9 mouse cellular contexts compared by ENCODE assay signal in the genomic region with DNA sequence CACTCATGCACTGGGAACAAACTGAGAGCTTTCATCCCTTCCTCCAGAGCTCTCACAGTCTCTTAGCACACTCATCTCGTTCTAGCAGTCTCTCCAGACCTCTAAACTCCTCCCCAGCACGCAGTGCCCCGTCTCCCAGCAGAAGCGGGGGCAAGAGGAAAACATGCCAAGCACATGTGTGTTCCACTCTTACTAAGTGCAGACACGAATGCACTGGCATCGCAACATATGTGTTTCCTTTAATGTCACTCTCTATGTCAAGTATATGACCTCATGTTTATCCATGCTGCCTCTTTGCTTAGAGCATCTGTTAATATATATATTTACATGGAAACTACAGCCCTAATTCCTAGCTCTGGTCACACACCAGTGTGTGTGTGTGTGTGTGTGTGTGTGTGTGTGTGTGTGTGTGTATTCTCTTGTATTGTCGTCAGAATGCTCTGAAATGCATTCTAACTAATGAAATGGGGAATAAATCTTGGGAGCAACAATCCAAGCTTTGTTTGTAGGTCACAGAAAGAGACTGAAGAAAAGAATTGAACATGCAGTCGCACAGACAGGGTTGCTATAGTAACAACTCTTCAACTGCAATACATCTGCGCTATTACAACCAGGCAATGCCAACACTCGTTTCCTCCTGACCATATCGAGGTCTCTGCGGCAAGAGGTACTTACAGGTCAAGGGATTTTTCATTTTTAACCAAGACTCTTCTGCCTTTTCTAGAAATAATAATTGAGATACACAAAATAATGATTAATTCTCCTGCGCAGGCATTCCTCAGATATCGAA. TPM values are rescaled to one million over a fixed set of nuclear protein-coding genes. Genes with fewer than 3 reads are reported as not detected.
DNase-seq lines count a peak whose midpoint lies in the region; ATAC-seq and TF ChIP-seq lines count a peak whose summit lies in the region.
"Had no signal": no experiment of that assay in that cellular context is flagged by ENCODE, and none has a peak within 500 bp of the region (broad histone marks: within the 10 kb centered on the region; RNA-seq: fewer than 3 reads in every experiment).

No protein-coding gene starts in this region.

- DNase-seq in forebrain, embryonic 14.5 days (ENCODE audit: low spot score), result peak; percentile 40
- DNase-seq in neural tube, embryonic 11.5 days (ENCODE audit: low spot score), result peak; percentile 36
- DNase-seq in neural tube, embryonic 10.5 days (ENCODE audit: extremely low spot score, low spot score), result no peak
- DNase-seq in stomach, postnatal 0 days (ENCODE audit: low spot score), result no peak
- no peak for DNase-seq in kidney, postnatal 4 days
- no peak for DNase-seq in testis, postnatal 14 days (ENCODE audit: low spot score)
- DNase-seq: lung, adult 18-20 months had no signal

- no peaks in the 10 kb centered on the region for H3K9me3 ChIP-seq in forebrain, embryonic 14.5 days (replicated peaks; ENCODE audit: control insufficient read depth, low read length)
- no peaks in the 10 kb centered on the region for H3K9me3 ChIP-seq in forebrain, embryonic 12.5 days
- no peaks in the 10 kb centered on the region for H3K9me3 ChIP-seq in neural tube, embryonic 11.5 days (ENCODE audit: control insufficient read depth, low read length)
- no peaks in the 10 kb centered on the region for H3K9me3 ChIP-seq in stomach, postnatal 0 days (ENCODE audit: control insufficient read depth, low read length)

- H3K27me3 ChIP-seq in forebrain, embryonic 14.5 days (replicated peaks; ENCODE audit: control insufficient read depth, insufficient read depth, low read length), result no peaks in the 10 kb centered on the region
- peaks cover under 1% of the 10 kb centered on the region for H3K27me3 ChIP-seq in forebrain, embryonic 12.5 days
- H3K27me3 ChIP-seq in neural tube, embryonic 11.5 days (ENCODE audit: control insufficient read depth, insufficient read depth, low read length), result no peaks in the 10 kb centered on the region
- H3K27me3 ChIP-seq in stomach, postnatal 0 days (ENCODE audit: control insufficient read depth, insufficient read depth, low read length), result no peaks in the 10 kb centered on the region

- H3K79me2 ChIP-seq in macrophage (ENCODE audit: inconsistent target), result no peaks in the 10 kb centered on the region

- TF ChIP-seq EP300 in stomach, postnatal 0 days (optimal IDR thresholded peaks at IDR 0.05), result no peak

- no peaks in the 10 kb centered on the region for H3K4me1 ChIP-seq in forebrain, embryonic 14.5 days (ENCODE audit: control insufficient read depth, insufficient read depth, low read length)
- peaks cover 23% of the 10 kb centered on the region for H3K4me1 ChIP-seq in forebrain, embryonic 12.5 days
- peaks cover 5% of the 10 kb centered on the region; the same call in 1 of the 2 replicates for H3K4me1 ChIP-seq in neural tube, embryonic 11.5 days (ENCODE audit: control insufficient read depth, insufficient read depth, low read length)
- no peaks in the 10 kb centered on the region for H3K4me1 ChIP-seq in stomach, postnatal 0 days (replicated peaks; ENCODE audit: control insufficient read depth, insufficient read depth)

- WGBS in forebrain, embryonic 14.5 days, result 65% methylated on average over 14 of the region's 14 CpGs
- 72% methylated on average over 14 of the region's 14 CpGs for WGBS in forebrain, embryonic 12.5 days
- 69% methylated on average over 14 of the region's 14 CpGs for WGBS in neural tube, embryonic 11.5 days
- 82% methylated on average over 14 of the region's 14 CpGs for WGBS in macrophage (ENCODE audit: missing documents)
- WGBS in stomach, postnatal 0 days, result 70% methylated on average over 14 of the region's 14 CpGs

- no peak overlapping the region for H3K4me2 ChIP-seq in forebrain, embryonic 14.5 days (ENCODE audit: low read length)
- H3K4me2 ChIP-seq in forebrain, embryonic 12.5 days, result no peak overlapping the region
- H3K4me2 ChIP-seq in neural tube, embryonic 11.5 days (ENCODE audit: low read depth), result no peak overlapping the region
- H3K4me2 ChIP-seq in stomach, postnatal 0 days (replicated peaks; ENCODE audit: low read depth), result 0 out of 2 replicates have a peak overlapping the region, but pooled peaks have one; percentile 14

- H3K4me3 ChIP-seq in forebrain, embryonic 14.5 days (ENCODE audit: low read depth, low read length), result no peak overlapping the region
- H3K4me3 ChIP-seq in forebrain, embryonic 12.5 days (replicated peaks), result no peak overlapping the region
- no peak overlapping the region for H3K4me3 ChIP-seq in neural tube, embryonic 11.5 days (ENCODE audit: low read depth, low read length)
- H3K4me3 ChIP-seq in macrophage (ENCODE audit: inconsistent target), result no peak overlapping the region
- H3K4me3 ChIP-seq in stomach, postnatal 0 days (ENCODE audit: low read depth, low read length), result no peak overlapping the region

- H3K9ac ChIP-seq in forebrain, embryonic 14.5 days (ENCODE audit: low read length), result no peak overlapping the region
- H3K9ac ChIP-seq in forebrain, embryonic 12.5 days, result no peak overlapping the region
- no peak overlapping the region for H3K9ac ChIP-seq in neural tube, embryonic 11.5 days (ENCODE audit: low read length)
- no peak overlapping the region for H3K9ac ChIP-seq in stomach, postnatal 0 days (ENCODE audit: low read length)

- H3K27ac ChIP-seq in forebrain, embryonic 14.5 days (ENCODE audit: low read depth, low read length), result no peak overlapping the region
- H3K27ac ChIP-seq in forebrain, embryonic 12.5 days, result no peak overlapping the region
- H3K27ac ChIP-seq in neural tube, embryonic 11.5 days (ENCODE audit: low read depth, low read length), result no peak overlapping the region
- H3K27ac ChIP-seq in macrophage, result peak overlapping the region; percentile 51
- no peak overlapping the region; the same call in 1 of the 2 replicates for H3K27ac ChIP-seq in stomach, postnatal 0 days (replicated peaks)

- ATAC-seq in forebrain, embryonic 14.5 days, result peak; percentile 35; the same call in 1 of the 2 replicates
- ATAC-seq in forebrain, embryonic 12.5 days (ENCODE audit: low FRiP score), result no peak
- peak; percentile 90 for ATAC-seq in neural tube, embryonic 11.5 days (ENCODE audit: insufficient read depth, low FRiP score, low TSS enrichment)
- no peak for ATAC-seq in stomach, postnatal 0 days (ENCODE audit: low FRiP score, low TSS enrichment)

- TF ChIP-seq CTCF in stomach, postnatal 0 days (IDR thresholded peaks at IDR 0.05; ENCODE audit: low read depth), result no peak

- H3K36me3 ChIP-seq in forebrain, embryonic 14.5 days (ENCODE audit: control insufficient read depth, insufficient read depth, low read length), result peaks cover 5% of the 10 kb centered on the region; the same call in 1 of the 2 replicates
- H3K36me3 ChIP-seq in forebrain, embryonic 12.5 days (replicated peaks), result no peaks in the 10 kb centered on the region
- H3K36me3 ChIP-seq in neural tube, embryonic 11.5 days (ENCODE audit: control insufficient read depth, insufficient read depth, low read length), result no peaks in the 10 kb centered on the region
- H3K36me3 ChIP-seq in macrophage (ENCODE audit: inconsistent target), result no peaks in the 10 kb centered on the region
- H3K36me3 ChIP-seq in stomach, postnatal 0 days (ENCODE audit: control insufficient read depth, insufficient read depth, low read length), result no peaks in the 10 kb centered on the region

RNA-seq across cellular contexts. Expression of gene N4bp2l1, which starts 4.6 kb away (rescaled TPM):
- 7.4 and 10.1 TPM in 2 replicates for polyA plus RNA-seq in forebrain, embryonic 14.5 days (2014; fragmentation: Nextera tagmentation; extraction: Ambion mirVana)
- polyA plus RNA-seq in forebrain, embryonic 12.5 days (2016; fragmentation: Nextera tagmentation; extraction: Ambion mirVana), result 3.3 and 3.7 TPM in 2 replicates
- polyA plus RNA-seq in neural tube, embryonic 11.5 days (2014; fragmentation: Nextera tagmentation; extraction: Ambion mirVana), result 2.9 and 3.4 TPM in 2 replicates
- total RNA-seq in macrophage (2018; cell fraction: chromatin; rRNA removed), result 100 to 1,000 TPM in 17 of 26 experiments, 10 to 100 TPM in 9; 16.4 to 246 (median 171) TPM
- total RNA-seq in macrophage (2018; cell fraction: cytosol; rRNA removed), result 10 to 100 TPM; 16.7 to 74.8 (median 51.4) TPM
- total RNA-seq in macrophage (2018; cell fraction: nucleus; rRNA removed), result 100 to 1,000 TPM in 17 of 26 experiments, 10 to 100 TPM in 9; 33.4 to 245 (median 128) TPM
- 22.9 to 68.6 TPM (median 43.0 TPM) in 3 replicates for polyA plus RNA-seq in macrophage (2018)
- polyA plus RNA-seq in stomach, postnatal 0 days (2015; fragmentation: Nextera tagmentation; extraction: Ambion mirVana), result 10.5 and 11.9 TPM in 2 replicates

Comparison
In these comparisons a context has a peak if more than half of its experiments do, and no peak if none do; other contexts are left out.
1. ATAC-seq: peak in forebrain, embryonic 14.5 days (single experiment) and neural tube, embryonic 11.5 days (single experiment); none in forebrain, embryonic 12.5 days (single experiment) and stomach, postnatal 0 days (single experiment).
2. DNase-seq: peak in forebrain, embryonic 14.5 days (single experiment) and neural tube, embryonic 11.5 days (single experiment); none in neural tube, embryonic 10.5 days (single experiment), stomach, postnatal 0 days (single experiment), kidney, postnatal 4 days (0 of 2) and testis, postnatal 14 days (single experiment).